Mouse (Mus musculus) E14TG2a.4 (cell line): ENCODE data around the gene Cited4.

Source experiments
- CTCF ChIP-seq: conservative IDR thresholded peaks from 2 replicates; pipeline ENCODE4 v1.5.1; 2014; ENCODE audit warnings: low read length
- POU5F1 ChIP-seq: IDR thresholded peaks from 2 replicates; pipeline ENCODE4 v1.6.1; 2014; ENCODE audit warnings: low read length, borderline replicate concordance

- TF ChIP-seq CTCF (no peak), POU5F1 (no peak)
Observed at GRCm38 (mm10) chr4:120668551-120668950, 2.2 kb downstream of the Cited4 start.
